Mouse (Mus musculus) NIH3T3 (cell line): ENCODE data around the gene Ciao2a.
A peak's percentile ranks its signal among the peaks of the same experiment; 100 is the strongest.

Experiments
- DNase-seq: peaks from one replicate; pipeline ENCODE4 v3.0.0-alpha.2; 2012; ENCODE audit warnings: low read depth

The Ciao2a gene

GRCm38 (mm10) chr9:66120945-66121344 lies 5.5 kb upstream of the Ciao2a start:
- DNase-seq, result no peak

GRCm38 (mm10) chr9:66121421-66121820 lies 5.0 kb upstream of the Ciao2a start:
- DNase-seq, result no peak

- peak; percentile 8 for DNase-seq
These were observed 2.8 kb upstream of the Ciao2a start for GRCm38 (mm10) chr9:66123648-66124047.

GRCm38 (mm10) chr9:66124111-66124531 lies 2.3 kb upstream of the Ciao2a start:
- peak; percentile 47 for DNase-seq

- DNase-seq, result peak; percentile 97
These were observed 1.5 kb upstream of the Ciao2a start for GRCm38 (mm10) chr9:66124681-66125542.

GRCm38 (mm10) chr9:66125543-66126455 lies 612 bp upstream of the Ciao2a start:
- DNase-seq, result peak; percentile 70

GRCm38 (mm10) chr9:66127193-66127546 lies 759 bp downstream of the Ciao2a start:
- DNase-seq, result no peak

GRCm38 (mm10) chr9:66127884-66128283 lies 1.5 kb downstream of the Ciao2a start:
- DNase-seq, result no peak

GRCm38 (mm10) chr9:66131466-66131865 lies 5.1 kb downstream of the Ciao2a start:
- DNase-seq, result peak; percentile 18

- peak; percentile 31 for DNase-seq
These were observed 9.6 kb downstream of the Ciao2a start for GRCm38 (mm10) chr9:66135967-66136366.

- DNase-seq, result no peak
These were observed 11.8 kb downstream of the Ciao2a start for GRCm38 (mm10) chr9:66138193-66138592.

- no peak for DNase-seq
These were observed 15.9 kb downstream of the Ciao2a start for GRCm38 (mm10) chr9:66142265-66142664.

GRCm38 (mm10) chr9:66144248-66144647 lies 17.8 kb downstream of the Ciao2a start:
- peak; percentile 87 for DNase-seq

GRCm38 (mm10) chr9:66146141-66146540 lies 19.7 kb downstream of the Ciao2a start:
- DNase-seq, result no peak

- DNase-seq, result no peak
These were observed 25.6 kb downstream of the Ciao2a start for GRCm38 (mm10) chr9:66152011-66152410.

- no peak for DNase-seq
These were observed 27.2 kb downstream of the Ciao2a start for GRCm38 (mm10) chr9:66153594-66153993.

GRCm38 (mm10) chr9:66154013-66154412 lies 27.6 kb downstream of the Ciao2a start:
- no peak for DNase-seq

GRCm38 (mm10) chr9:66155534-66155933 lies 29.1 kb downstream of the Ciao2a start:
- DNase-seq, result peak; percentile 34

GRCm38 (mm10) chr9:66157958-66158830 lies 31.8 kb downstream of the Ciao2a start, which contains the start of gene Dapk2:
TSS of gene Dapk2 (plus strand) at chr9:66158223.
- DNase-seq, result no peak

GRCm38 (mm10) chr9:66158885-66159430 lies 32.5 kb downstream of the Ciao2a start:
- no peak for DNase-seq

- DNase-seq, result no peak
These were observed 33.7 kb downstream of the Ciao2a start for GRCm38 (mm10) chr9:66160155-66160554.
